Mouse (Mus musculus) CH12.LX (cell line): ENCODE data around the gene Dnah7b.
"Not testable (repeated sequence)": the region's sequence is repeated elsewhere in the genome, so short reads cannot be mapped to it uniquely, and the experiment has no call there.

Source experiments
- BHLHE40 ChIP-seq: IDR thresholded peaks from 2 replicates; pipeline ENCODE4 v1.6.1; 2011; ENCODE audit warnings: mild to moderate bottlenecking, low read depth, low read length, improper control_type of control experiment
- CTCF ChIP-seq, 2 experiments: IDR thresholded peaks in 1 of 2; conservative IDR thresholded peaks in 1 of 2; 2 replicates each; pipeline ENCODE4 v1.5.1; 2011 to 2012; ENCODE audit warnings: low read depth in 2 of 2, low read length in 2 of 2, improper control_type of control experiment in 1 of 2, inconsistent platforms in 1 of 2, mild to moderate bottlenecking in 1 of 2, moderate library complexity in 1 of 2
- E2F4 ChIP-seq: IDR thresholded peaks from 2 replicates; pipeline ENCODE4 v1.6.1; 2011; ENCODE audit warnings: low read depth, low read length, improper control_type of control experiment; ENCODE audit not compliant: insufficient replicate concordance
- MEF2A ChIP-seq: IDR thresholded peaks from 2 replicates; pipeline ENCODE4 v1.6.1; 2014; ENCODE audit warnings: low read depth, mild to moderate bottlenecking, inconsistent platforms, low read length, improper control_type of control experiment, borderline replicate concordance
- POLR2A ChIP-seq: IDR thresholded peaks from 2 replicates; pipeline ENCODE4 v1.6.1; 2011; ENCODE audit warnings: low read depth, mild to moderate bottlenecking, improper control_type of control experiment, low read length

DNA sequence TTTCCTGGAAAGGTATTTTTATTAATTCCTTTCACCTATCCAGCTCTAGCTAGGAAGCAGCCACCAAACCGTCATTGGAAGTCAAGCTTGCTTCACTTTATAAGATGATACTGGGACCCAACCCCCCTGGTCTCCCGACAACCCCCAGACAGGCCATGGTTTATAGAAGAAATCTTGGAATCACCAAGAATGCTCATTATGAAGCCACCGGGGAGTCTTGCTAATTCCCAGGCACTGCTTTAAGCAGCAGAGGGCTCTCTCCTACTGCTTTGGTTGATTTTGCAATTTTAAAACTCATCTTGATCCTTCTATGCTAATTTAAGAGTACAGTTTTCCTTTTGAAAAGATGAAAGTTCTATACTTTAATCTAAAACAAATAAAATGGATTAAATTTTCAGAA lies 2.7 kb downstream of the Dnah7b start:
- TF ChIP-seq CTCF (conservative IDR thresholded peaks at IDR 0.05 in 1 of 2, IDR thresholded peaks at IDR 0.05 in 1 of 2; ENCODE audit: low read depth in 2 of 2, low read length in 2 of 2); MEF2A; POLR2A; E2F4; BHLHE40: not testable (repeated sequence)
